Mouse (Mus musculus) cerebellum, adult 2 months (tissue): ENCODE data around the gene Cadm2.

ENCODE experiments used
- CTCF ChIP-seq: fragments of 200-500 bp; IDR thresholded peaks from 2 replicates; pipeline ENCODE4 v1.5.1; 2011; ENCODE audit warnings: low read depth, mild to moderate bottlenecking, control low read depth, low read length, moderate library complexity, borderline replicate concordance; ENCODE audit not compliant: insufficient read depth
- POLR2A ChIP-seq: fragments of 200-500 bp; IDR thresholded peaks from 2 replicates; pipeline ENCODE4 v1.6.1; 2011; ENCODE audit warnings: low read length, control low read depth, borderline replicate concordance; ENCODE audit not compliant: insufficient read depth

GRCm38 (mm10) chr16:66968336-66968735, 652.4 kb downstream of the Cadm2 start:
- TF ChIP-seq CTCF, result no peak
- TF ChIP-seq POLR2A, result no peak
